Mouse (Mus musculus): Measurements from ENCODE around the gene Tenm4.

DNA sequence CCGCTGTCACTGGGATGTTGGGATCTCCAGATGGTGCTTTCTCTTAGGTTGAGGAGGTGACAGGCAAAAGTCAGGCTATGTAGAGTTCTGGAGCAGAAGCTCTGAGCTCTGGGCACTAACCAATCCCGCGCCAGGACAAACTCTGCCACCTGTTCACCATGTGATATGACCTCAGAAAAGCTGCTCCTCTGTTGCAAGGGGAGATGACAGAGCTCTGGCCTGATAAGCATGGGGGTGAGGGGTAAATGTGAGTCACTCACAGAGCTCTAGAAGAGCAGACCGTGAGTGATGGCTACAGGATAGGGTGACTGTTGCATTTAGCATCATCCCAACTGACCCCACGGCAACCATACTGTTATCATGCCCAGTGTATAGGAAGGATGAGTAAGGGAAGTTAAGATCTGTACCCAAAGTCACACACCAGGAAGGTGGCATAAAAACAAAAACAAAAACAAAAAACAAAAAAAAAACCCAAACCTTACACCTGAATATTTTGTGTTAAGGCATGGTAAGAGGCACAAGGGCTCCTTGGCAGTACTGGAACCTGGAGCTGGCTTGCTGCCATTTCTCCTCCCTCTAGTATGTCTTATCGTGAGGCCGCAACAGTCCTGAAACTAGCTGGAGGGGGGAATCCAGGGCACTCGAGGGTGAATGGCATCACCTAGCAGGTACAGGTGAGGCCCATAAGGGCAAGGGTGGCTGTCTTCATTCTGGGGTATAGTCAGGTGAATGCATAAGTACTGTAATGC, 530.2 kb downstream of the Tenm4 start:
- TF ChIP-seq CTCF (IDR thresholded peaks at IDR 0.05; ENCODE audit: low read depth, low read length) (no peak), POLR2AphosphoS5 (IDR thresholded peaks at IDR 0.05; ENCODE audit: insufficient replicate concordance, low read depth, low read length) (no peak)

Measured in G1E (cell line).